Mouse (Mus musculus) small intestine, adult 2 months (tissue): ENCODE measurements around the gene Rbm4. TPM values are rescaled to one million over a fixed set of nuclear protein-coding genes. Genes with fewer than 3 reads are reported as not detected.
"Not testable (repeated sequence)": the region's sequence is repeated elsewhere in the genome, so short reads cannot be mapped to it uniquely, and the experiment has no call there.

Experiments used
- H3K27ac ChIP-seq: fragments of 200-500 bp; 2 replicates; pipeline ENCODE4 v1.5.1; 2012; ENCODE audit warnings: low read depth, low read length, control low read depth, inconsistent platforms; ENCODE audit not compliant: insufficient read depth
- H3K27me3 ChIP-seq: fragments of 200-500 bp; 2 replicates; pipeline ENCODE4 v1.6.1; 2012; ENCODE audit warnings: mild to moderate bottlenecking, moderate library complexity, low read length, inconsistent platforms; ENCODE audit not compliant: control insufficient read depth, insufficient read depth
- H3K36me3 ChIP-seq: fragments of 200-500 bp; 2 replicates; pipeline ENCODE4 v1.6.1; 2012; ENCODE audit warnings: mild to moderate bottlenecking, low read length, control low read depth, inconsistent platforms; ENCODE audit not compliant: control insufficient read depth, insufficient read depth
- H3K4me1 ChIP-seq: fragments of 200-500 bp; 2 replicates; pipeline ENCODE4 v1.6.1; 2012; ENCODE audit warnings: low read length, inconsistent platforms, mixed read lengths; ENCODE audit not compliant: control insufficient read depth, insufficient read depth, insufficient read length
- H3K4me3 ChIP-seq: fragments of 200-500 bp; 2 replicates; pipeline ENCODE4 v1.5.1; 2012; ENCODE audit warnings: low read depth, mild to moderate bottlenecking, control low read depth, inconsistent platforms, low read length, moderate library complexity
- CTCF ChIP-seq: fragments of 200-500 bp; IDR thresholded peaks from 2 replicates; pipeline ENCODE4 v1.5.1; 2012; ENCODE audit warnings: low read depth, mild to moderate bottlenecking, control low read depth, inconsistent platforms, low read length, moderate library complexity, mixed read lengths; ENCODE audit not compliant: insufficient replicate concordance, insufficient read length; ENCODE audit errors: extremely low read depth
- POLR2A ChIP-seq: fragments of 200-500 bp; IDR thresholded peaks from 2 replicates; pipeline ENCODE4 v1.6.1; 2012; ENCODE audit warnings: low read depth, mild to moderate bottlenecking, control low read depth, inconsistent platforms, low read length, moderate library complexity
- WGBS: fragments of 180-500 bp; shearing (Covaris S2); methylation state at CpG from one replicate; pipeline ENCODE4 v1.1.7; 2018; 5-methylcytosine and 5-hydroxymethylcytosine counted together
- polyA plus RNA-seq: library from polyadenylated mRNA; depleted of rRNA; stranded (reverse); fragments of >200 nt; gene quantifications from 2 replicates; pipeline ENCODE4 v1.2.3, GENCODE M21; 2012

Gene Rbm4
- polyA plus RNA-seq, 1 experiment, result 33.5 TPM

DNA sequence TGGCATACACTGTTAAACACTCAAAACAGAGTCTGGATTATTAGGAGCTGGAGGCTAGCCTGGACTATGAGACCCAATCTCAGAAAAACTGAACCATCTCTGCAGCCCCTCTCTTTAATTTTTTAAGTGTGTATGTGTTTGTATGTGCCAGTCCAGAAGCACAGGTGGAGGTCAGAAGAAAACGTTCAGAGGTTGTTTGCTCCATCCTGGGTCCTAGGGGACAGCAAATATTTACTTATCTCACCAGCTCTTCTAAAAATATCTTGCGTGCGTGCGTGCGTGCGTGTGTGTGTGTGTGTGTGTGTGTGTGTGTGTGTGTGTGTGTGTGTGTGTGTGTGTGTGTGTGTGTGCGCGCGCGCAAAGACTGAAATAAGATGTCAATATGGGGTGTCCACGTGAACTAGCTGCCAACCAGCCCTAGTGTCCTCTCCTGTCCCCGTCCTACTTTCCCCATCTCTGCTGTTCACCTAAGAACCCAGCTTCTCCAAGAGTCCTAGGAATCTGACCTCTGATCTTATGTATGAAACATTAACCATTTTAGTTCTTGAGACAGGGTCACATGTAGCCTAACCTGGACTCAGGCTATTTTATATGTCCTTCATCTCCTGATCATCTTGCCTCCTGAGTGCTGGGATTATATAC lies 26.1 kb downstream of the Rbm4 start:
- Histone ChIP-seq H3K27ac (no peak overlapping the region), H3K4me1 (no peaks in the 10 kb centered on the region), H3K36me3 (peaks cover 44% of the 10 kb centered on the region), H3K4me3 (no peak overlapping the region), H3K27me3 (no peaks in the 10 kb centered on the region)
- no peak for TF ChIP-seq POLR2A
- no peak for TF ChIP-seq CTCF
- 82% methylated on average over 12 of the region's 12 CpGs for WGBS

DNA sequence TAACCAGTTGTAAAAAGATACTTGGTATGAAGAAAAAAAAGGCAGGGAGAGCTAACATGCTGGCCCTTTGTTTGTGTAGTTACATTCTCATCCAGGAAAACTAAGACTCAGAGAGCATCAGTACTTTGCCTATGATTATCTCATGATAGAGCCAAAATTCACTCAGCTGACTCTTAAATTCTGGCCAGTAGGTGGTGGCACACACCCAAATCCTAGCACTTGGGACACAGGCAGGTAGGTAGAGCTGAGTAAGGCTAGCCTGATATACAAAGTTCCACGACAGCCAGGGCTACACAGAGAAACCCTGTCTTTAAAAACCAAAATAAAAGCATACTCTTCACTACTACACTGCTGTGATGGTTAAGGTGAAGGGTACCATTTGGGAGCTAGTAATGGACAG lies 30.8 kb downstream of the Rbm4 start:
- no peaks in the 10 kb centered on the region; the same call in 1 of the 2 replicates for H3K4me1 ChIP-seq
- H3K27me3 ChIP-seq, result no peaks in the 10 kb centered on the region
- H3K36me3 ChIP-seq, result peaks cover 34% of the 10 kb centered on the region
- no peak overlapping the region for H3K4me3 ChIP-seq
- H3K27ac ChIP-seq, result no peak overlapping the region
- WGBS, result 44% methylated on average over 1 of the region's 1 CpGs
- TF ChIP-seq POLR2A, result no peak
- no peak for TF ChIP-seq CTCF

DNA sequence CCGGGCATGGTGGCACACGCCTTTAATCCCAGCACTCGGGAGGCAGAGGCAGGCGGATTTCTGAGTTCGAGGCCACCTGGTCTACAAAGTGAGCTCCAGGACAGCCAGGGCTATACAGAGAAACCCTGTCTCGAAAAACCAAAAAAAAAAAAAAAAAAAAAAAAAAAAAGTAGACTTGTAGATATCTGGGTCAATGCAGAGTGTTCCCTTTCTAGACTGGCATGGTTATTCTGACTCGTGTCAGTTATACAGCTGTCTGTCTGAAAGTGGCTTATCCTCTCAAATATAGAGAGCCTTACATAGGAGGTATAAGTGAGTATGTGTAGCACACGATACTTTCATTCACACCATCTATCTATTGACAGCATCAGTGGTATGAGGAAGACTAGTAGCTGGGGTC lies 33.2 kb downstream of the Rbm4 start:
- H3K4me1 ChIP-seq, H3K27ac ChIP-seq, H3K4me3 ChIP-seq, H3K27me3 ChIP-seq: not testable (repeated sequence)
- 78% methylated on average over 8 of the region's 8 CpGs for WGBS
- H3K36me3 ChIP-seq, result peaks cover 25% of the 10 kb centered on the region

DNA sequence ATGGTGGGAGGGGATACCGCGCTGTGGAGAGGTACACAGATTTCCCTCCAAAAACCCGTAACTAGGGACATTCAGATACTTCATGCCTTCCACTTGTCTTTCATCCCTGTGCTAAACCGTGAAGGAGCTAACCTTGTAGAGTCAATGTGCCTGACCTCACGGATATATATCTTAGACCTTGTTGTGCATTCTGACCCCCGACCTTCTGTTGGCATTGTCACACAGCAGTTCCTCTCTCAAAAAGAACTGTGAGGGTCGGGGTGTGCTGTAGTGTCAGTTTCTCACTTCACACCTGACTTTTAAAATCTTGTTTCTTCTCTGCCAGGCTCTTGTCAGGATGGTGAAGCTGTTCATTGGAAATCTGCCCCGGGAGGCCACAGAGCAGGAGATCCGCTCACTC lies 36.8 kb downstream of the Rbm4 start:
- H3K36me3 ChIP-seq, result peaks cover 9% of the 10 kb centered on the region; the same call in 1 of the 2 replicates
- WGBS, result 3% methylated on average over 9 of the region's 9 CpGs
- H3K4me1 ChIP-seq, result no peaks in the 10 kb centered on the region; the same call in 1 of the 2 replicates
- no peak overlapping the region for H3K27ac ChIP-seq
- H3K27me3 ChIP-seq, result no peaks in the 10 kb centered on the region
- TF ChIP-seq CTCF (no peak), POLR2A (no peak)
- H3K4me3 ChIP-seq, result peak overlapping the region; percentile 82

DNA sequence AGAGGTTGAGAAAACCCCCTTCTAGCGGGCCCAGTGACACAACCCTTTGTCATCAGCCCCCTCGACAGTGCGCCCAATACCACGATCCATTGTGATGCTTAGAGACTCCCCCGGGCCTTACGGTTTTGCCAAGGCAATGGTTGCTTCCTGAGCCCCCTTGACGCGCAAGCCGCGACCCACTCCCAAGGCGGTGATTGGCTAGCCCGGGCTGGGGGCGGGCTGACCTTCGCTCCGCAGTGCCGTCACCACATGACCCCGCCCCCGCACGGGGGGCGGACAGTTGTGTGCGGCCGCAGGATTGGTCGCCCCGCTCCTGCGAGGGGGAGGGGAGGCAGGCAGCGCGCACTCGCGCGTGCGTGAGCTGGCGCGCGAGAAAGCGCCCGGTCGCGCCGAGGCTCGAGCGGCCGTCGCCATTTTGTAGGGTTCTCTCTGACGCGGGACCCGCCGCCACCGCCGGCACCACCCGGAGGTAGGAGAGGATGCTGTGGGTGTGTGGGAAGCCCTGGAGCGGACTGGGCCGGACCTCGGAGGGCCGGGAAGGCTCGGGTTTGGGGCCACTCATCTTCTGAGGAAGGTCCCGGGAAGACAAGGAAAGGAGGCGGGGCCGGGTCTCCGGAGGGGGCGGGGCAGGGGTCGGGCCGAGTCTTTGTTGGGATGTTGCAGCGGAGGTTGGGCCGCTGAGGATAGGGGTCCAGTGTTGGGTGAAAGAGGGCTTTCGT lies 37.3 kb downstream of the Rbm4 start, which contains the start of gene Rbm4b:
TSS of gene Rbm4b (plus strand) at position 305 of the 719 bp plus-strand sequence.
- WGBS, result under 1% methylated on average over 65 of the region's 65 CpGs
- H3K4me3 ChIP-seq, result peak within 1 kb of the TSS; percentile 82
- TF ChIP-seq CTCF (no peak), POLR2A (peak; percentile 59)
- H3K36me3 ChIP-seq, result peaks cover 8% of the 10 kb centered on the region; the same call in 1 of the 2 replicates
- H3K4me1 ChIP-seq, result no peaks in the 10 kb centered on the region; the same call in 1 of the 2 replicates
- no peaks in the 10 kb centered on the region for H3K27me3 ChIP-seq
- peak within 1 kb of the TSS; percentile 77 for H3K27ac ChIP-seq

DNA sequence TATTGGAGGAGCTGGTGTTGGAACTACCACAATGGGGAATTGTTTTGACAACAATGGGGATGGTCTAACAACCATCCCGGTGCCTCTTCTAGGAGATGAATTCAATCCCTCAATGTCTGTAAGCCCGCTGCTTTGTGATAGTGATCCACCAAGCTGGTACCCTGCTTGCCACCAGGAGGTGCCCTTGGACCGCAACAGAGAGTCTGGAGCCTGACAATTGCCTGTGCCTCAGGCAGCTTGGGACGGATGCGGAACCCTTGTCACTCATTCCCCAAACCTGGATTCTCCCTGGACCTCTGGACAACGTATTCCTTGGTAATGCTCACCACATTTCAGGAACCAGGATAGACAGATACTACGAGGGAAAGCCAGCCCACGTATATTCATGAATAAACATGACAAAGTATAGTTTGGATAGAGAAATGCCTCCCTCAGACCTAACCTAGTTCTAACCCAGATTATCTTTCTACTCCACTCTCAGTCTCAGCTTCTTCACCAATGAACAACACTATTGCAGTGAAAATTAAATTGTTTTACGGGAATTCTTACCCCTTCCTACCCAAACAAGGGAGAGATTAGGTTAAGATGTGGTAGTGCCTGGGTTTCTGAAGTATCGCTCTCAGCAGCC lies 38.0 kb downstream of the Rbm4 start:
- WGBS, result 1% methylated on average over 10 of the region's 10 CpGs

DNA sequence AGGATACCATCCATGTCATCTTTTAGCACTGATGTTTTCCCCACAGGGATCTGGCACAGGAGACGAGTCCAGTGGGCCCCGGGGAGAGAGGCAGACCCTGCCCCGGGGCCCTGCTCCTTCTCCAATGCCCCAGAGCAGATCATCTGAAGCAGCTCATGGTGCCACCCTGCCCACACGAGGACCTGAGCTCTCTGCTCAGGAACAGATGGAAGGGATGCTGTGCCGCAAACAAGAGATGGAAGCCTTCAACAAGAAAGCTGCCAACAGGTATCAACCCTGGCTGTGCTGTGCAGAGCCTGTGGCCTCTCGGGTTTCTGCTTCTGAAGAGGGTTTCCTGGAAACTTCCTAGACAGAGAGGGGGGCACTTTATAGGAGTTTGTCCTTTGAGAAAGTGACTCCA lies 43.7 kb downstream of the Rbm4 start:
- Histone ChIP-seq H3K36me3 (no peaks in the 10 kb centered on the region), H3K27ac (no peak overlapping the region), H3K27me3 (no peaks in the 10 kb centered on the region), H3K4me3 (no peak overlapping the region), H3K4me1 (no peaks in the 10 kb centered on the region)
- TF ChIP-seq POLR2A (no peak), CTCF (no peak)
- WGBS, result 84% methylated on average over 6 of the region's 6 CpGs

More for the DNA sequence above, 38.0 kb downstream of the Rbm4 start:
- no peaks in the 10 kb centered on the region; the same call in 1 of the 2 replicates for H3K4me1 ChIP-seq
- H3K4me3 ChIP-seq, result peak overlapping the region; percentile 82
- TF ChIP-seq CTCF (peak; percentile 92), POLR2A (no peak)
- peak overlapping the region; percentile 68 for H3K27ac ChIP-seq
- H3K27me3 ChIP-seq, result no peaks in the 10 kb centered on the region
- H3K36me3 ChIP-seq, result peaks cover 5% of the 10 kb centered on the region; the same call in 1 of the 2 replicates
